Mouse (Mus musculus) C2C12 (cell line): ENCODE measurements around the gene Hba-a1.

Experiments used
- CTCF ChIP-seq: IDR thresholded peaks from one replicate; pipeline ENCODE4 v1.5.1; 2011; ENCODE audit not compliant: control insufficient read depth, insufficient read depth, insufficient read length
- MAX ChIP-seq: IDR thresholded peaks from one replicate; pipeline ENCODE4 v1.6.1; 2011; ENCODE audit warnings: mild to moderate bottlenecking, control low read depth
- MYOG ChIP-seq: IDR thresholded peaks from one replicate; pipeline ENCODE4 v1.6.1; 2011; ENCODE audit not compliant: control insufficient read depth, insufficient read length; ENCODE audit errors: extremely low read depth

GRCm38 (mm10) chr11:32324609-32325008 lies 41.3 kb downstream of the Hba-a1 start:
- TF ChIP-seq MYOG (no peak), CTCF (peak; percentile 58), MAX (no peak)
